Mouse (Mus musculus) forebrain, embryonic 11.5 days (tissue): Measurements from ENCODE around the gene Mien1. TPM values are rescaled to one million over a fixed set of nuclear protein-coding genes. Genes with fewer than 3 reads are reported as not detected.

Experiments used
- ATAC-seq: fragments of 200-750 bp; cut with Nextera tagmentation; replicated peaks from 2 replicates; pipeline ENCODE4 v1.8.0; 2017; ENCODE audit warnings: moderate TSS enrichment; ENCODE audit not compliant: low FRiP score
- DNase-seq: peaks from one replicate; pipeline ENCODE4 v3.0.0-alpha.2; 2017; ENCODE audit warnings: low spot score
- H3K27ac ChIP-seq: fragments of 300-500 bp; sonication (generic); 2 replicates; pipeline ENCODE4 v1.5.1; 2014; ENCODE audit warnings: low read depth, low read length
- H3K27me3 ChIP-seq: fragments of 300-500 bp; sonication (generic); 2 replicates; pipeline ENCODE4 v1.6.1; 2014; ENCODE audit warnings: mild to moderate bottlenecking, low read length, mixed read lengths; ENCODE audit not compliant: control insufficient read depth, insufficient read depth
- H3K36me3 ChIP-seq: fragments of 300-500 bp; sonication (generic); 2 replicates; pipeline ENCODE4 v1.6.1; 2014; ENCODE audit warnings: mild to moderate bottlenecking, low read length, moderate library complexity, mixed read lengths; ENCODE audit not compliant: control insufficient read depth, insufficient read depth
- H3K4me1 ChIP-seq: fragments of 300-500 bp; sonication (generic); replicated peaks from 2 replicates; pipeline ENCODE4 v1.6.1; 2014; ENCODE audit warnings: low read length, mixed read lengths; ENCODE audit not compliant: control insufficient read depth, insufficient read depth
- H3K4me2 ChIP-seq: fragments of 300-500 bp; sonication (generic); 2 replicates; pipeline ENCODE4 v1.6.1; 2014; ENCODE audit warnings: low read depth, mild to moderate bottlenecking, low read length, moderate library complexity, mixed read lengths; ENCODE audit not compliant: severe bottlenecking
- H3K4me3 ChIP-seq: fragments of 300-500 bp; sonication (generic); 2 replicates; pipeline ENCODE4 v1.5.1; 2014; ENCODE audit warnings: low read depth, low read length
- H3K9ac ChIP-seq: fragments of 300-500 bp; sonication (generic); 2 replicates; pipeline ENCODE4 v1.6.1; 2014; ENCODE audit warnings: low read length
- H3K9me3 ChIP-seq: fragments of 300-500 bp; sonication (generic); 2 replicates; pipeline ENCODE4 v1.6.1; 2016; ENCODE audit warnings: low read length, mixed read lengths; ENCODE audit not compliant: control insufficient read depth
- WGBS: fragments of 180-500 bp; shearing (Covaris S2); extraction: QIAGEN DNeasy Blood & Tissue Kit; methylation state at CpG from one replicate; pipeline ENCODE4 v1.1.7; 2014; 5-methylcytosine and 5-hydroxymethylcytosine counted together
- polyA plus RNA-seq: library from polyadenylated mRNA; unstranded; fragments of >200 nt; fragmentation: Nextera tagmentation; extraction: Ambion mirVana; gene quantifications from 2 replicates; pipeline ENCODE4 v1.2.1, GENCODE M21; 2014

Mien1 gene
- polyA plus RNA-seq, 1 experiment from 2014 or later = 111 TPM

DNA sequence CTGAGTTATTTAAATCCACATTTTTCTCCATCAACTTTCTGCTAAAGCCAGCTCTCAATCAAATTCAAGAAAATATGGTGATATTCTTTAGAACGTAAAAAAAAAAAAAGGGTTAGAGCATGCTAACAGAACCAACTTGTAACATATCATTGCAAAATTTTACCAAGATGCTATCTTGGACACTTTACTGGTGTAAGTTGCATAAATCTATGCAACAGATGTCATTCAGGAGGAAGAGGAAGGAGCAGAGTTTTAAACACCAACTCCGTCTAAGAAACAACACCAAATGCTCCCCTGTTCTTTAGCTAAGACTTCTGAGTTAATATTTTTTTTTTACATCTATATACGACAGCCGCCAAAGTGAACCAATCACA lies 37.6 kb upstream of the Mien1 start:
- WGBS = 91% methylated on average over 4 of the region's 4 CpGs
- no peaks in the 10 kb centered on the region for H3K36me3 ChIP-seq
- H3K9me3 ChIP-seq = no peaks in the 10 kb centered on the region
- H3K27me3 ChIP-seq = no peaks in the 10 kb centered on the region
- H3K4me1 ChIP-seq = no peaks in the 10 kb centered on the region; the same call in 1 of the 2 replicates
- no peak overlapping the region for H3K9ac ChIP-seq
- no peak for DNase-seq
- H3K4me2 ChIP-seq = no peak overlapping the region
- H3K27ac ChIP-seq = no peak overlapping the region
- no peak for ATAC-seq
- H3K4me3 ChIP-seq = no peak overlapping the region

DNA sequence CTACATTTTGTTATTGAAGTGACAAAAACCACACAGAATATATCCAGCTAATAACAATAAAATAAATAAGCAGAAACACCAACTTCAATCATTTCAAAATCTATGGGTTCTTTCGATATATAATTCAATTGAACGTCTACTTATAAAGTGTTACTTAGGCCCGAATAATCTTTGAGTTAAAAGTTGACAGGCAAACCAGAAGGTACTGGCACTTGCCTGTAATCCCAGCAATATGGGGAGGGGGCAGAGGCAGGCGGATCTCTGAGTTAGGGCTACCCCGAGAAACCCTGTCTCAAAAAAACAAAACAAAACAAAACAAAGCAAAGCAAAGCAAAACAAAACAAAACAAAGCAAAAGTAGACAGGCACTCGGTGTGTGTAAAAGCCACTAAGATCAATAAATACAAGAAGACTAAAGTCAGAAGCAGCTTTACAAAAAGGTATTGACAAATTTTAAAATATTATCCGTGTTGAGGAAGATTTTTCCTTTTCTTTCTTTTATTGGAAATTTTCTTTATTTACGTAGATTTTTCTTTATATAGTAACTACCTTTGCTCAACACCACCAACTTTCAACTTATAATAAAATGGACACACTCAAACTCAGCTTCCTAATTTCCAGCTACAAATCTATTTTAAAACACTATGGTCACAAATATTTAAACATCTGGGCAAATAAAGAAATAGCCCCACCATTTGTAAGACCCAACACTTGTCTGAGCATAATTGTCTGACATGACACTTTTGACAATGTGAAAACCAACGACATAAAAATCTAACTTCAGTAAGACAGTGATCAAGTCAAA lies 37.0 kb upstream of the Mien1 start:
- Histone ChIP-seq H3K4me3 (no peak overlapping the region), H3K27ac (no peak overlapping the region), H3K4me1 (no peaks in the 10 kb centered on the region; the same call in 1 of the 2 replicates), H3K9ac (no peak overlapping the region), H3K27me3 (no peaks in the 10 kb centered on the region), H3K9me3 (no peaks in the 10 kb centered on the region), H3K4me2 (no peak overlapping the region), H3K36me3 (no peaks in the 10 kb centered on the region)
- ATAC-seq = no peak
- DNase-seq = no peak
- 88% methylated on average over 9 of the region's 9 CpGs for WGBS

DNA sequence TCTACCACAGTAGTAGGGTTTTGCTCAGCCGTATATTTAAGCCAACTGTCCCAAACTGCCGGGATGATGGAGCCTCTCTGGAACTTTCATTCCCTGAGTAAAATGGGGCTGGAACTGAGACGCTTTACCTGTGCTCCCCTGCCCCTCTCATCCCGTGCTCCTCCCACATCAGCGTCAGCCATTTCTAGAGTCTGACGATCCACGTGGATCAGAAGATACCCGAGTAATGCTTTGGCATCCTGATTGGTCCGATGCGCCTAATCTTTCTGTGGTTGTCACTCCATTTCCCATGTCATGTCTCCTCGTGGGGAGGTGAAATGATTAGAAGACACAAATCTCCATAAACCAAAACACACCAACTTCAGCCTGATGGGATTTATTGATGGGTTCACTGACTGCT lies 36.2 kb upstream of the Mien1 start:
- 91% methylated on average over 11 of the region's 11 CpGs for WGBS
- no peak for ATAC-seq

DNA sequence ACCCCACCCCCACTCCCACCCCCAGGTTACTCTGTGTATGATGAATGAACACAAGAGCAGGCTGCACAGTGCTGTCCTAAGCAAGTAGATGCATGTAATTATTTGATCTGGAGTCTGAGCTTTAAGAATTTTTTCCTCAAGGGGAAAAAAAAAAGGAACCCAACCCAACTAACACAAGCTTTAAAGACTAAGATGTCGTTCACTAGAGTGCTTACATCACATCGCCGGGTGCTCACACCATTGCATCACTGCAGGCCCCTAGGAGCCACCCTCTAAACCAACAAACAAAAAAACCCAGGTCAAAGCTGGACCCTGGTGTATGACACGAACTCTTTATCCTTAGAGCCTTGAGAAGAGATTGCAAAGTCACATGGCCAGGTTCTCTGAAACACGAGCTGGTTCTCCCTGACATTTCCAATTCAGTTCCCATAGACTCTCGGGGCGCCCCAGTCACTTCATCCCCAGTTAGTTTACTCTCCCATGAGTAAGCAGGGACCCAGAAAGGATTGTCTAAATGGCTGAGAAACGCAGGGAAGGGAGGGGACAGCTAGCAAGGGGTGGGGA lies 35.2 kb upstream of the Mien1 start:
- Histone ChIP-seq H3K4me1 (no peaks in the 10 kb centered on the region; the same call in 1 of the 2 replicates), H3K27ac (no peak overlapping the region), H3K27me3 (no peaks in the 10 kb centered on the region), H3K4me2 (no peak overlapping the region), H3K9ac (no peak overlapping the region), H3K9me3 (no peaks in the 10 kb centered on the region), H3K4me3 (no peak overlapping the region), H3K36me3 (no peaks in the 10 kb centered on the region)
- DNase-seq (no peak), ATAC-seq (no peak)
- 57% methylated on average over 8 of the region's 8 CpGs for WGBS

More for the DNA sequence above, 36.2 kb upstream of the Mien1 start:
- Histone ChIP-seq H3K9me3 (no peaks in the 10 kb centered on the region), H3K9ac (no peak overlapping the region), H3K27ac (no peak overlapping the region), H3K4me1 (no peaks in the 10 kb centered on the region; the same call in 1 of the 2 replicates), H3K4me3 (no peak overlapping the region), H3K27me3 (no peaks in the 10 kb centered on the region), H3K36me3 (no peaks in the 10 kb centered on the region), H3K4me2 (no peak overlapping the region)
- no peak for DNase-seq

DNA sequence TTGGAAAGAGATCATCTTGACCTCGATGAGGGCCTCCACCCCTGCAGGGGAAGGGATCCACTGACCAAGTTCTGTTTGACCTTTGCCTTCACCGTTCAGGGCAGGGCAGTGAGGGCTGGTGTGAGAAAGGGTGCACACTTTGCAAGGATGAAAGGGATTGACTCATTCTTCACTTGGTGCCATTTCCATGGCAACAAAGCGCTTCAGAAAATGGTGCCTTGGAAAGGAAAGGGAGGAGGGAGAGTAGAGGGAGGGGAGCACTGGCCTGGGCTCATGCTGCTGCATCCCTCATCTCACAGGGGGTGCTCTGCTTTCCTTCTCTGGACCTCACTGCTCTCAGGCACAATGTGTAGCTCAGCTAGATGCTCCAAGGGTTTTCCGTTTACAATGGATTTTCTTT lies 33.9 kb upstream of the Mien1 start:
- H3K27ac ChIP-seq = no peak overlapping the region
- no peaks in the 10 kb centered on the region for H3K9me3 ChIP-seq
- no peaks in the 10 kb centered on the region; the same call in 1 of the 2 replicates for H3K4me1 ChIP-seq
- DNase-seq (no peak), ATAC-seq (no peak)
- H3K4me3 ChIP-seq = no peak overlapping the region
- no peak overlapping the region for H3K9ac ChIP-seq
- no peaks in the 10 kb centered on the region for H3K36me3 ChIP-seq
- no peak overlapping the region for H3K4me2 ChIP-seq
- 41% methylated on average over 4 of the region's 4 CpGs for WGBS
- H3K27me3 ChIP-seq = no peaks in the 10 kb centered on the region

DNA sequence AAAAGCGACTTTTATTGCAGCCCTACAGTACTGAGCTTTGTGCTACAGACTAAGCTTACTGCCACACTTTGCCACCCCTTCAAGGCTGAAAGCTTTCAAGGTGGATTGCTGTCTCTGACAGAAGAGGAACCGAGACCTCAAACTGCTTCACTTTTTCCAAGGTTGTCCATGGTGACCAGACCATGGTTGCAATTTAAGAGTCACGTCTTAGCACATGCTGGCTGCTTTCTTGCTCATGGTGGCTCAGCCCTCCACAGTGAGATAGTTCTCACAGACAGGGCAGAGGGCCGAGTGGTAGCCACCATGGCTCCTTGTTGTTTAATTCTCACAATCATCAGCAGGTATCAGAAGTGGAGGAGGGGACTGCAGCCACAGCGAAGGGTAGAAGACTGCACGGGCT lies 32.0 kb upstream of the Mien1 start:
- DNase-seq = no peak

DNA sequence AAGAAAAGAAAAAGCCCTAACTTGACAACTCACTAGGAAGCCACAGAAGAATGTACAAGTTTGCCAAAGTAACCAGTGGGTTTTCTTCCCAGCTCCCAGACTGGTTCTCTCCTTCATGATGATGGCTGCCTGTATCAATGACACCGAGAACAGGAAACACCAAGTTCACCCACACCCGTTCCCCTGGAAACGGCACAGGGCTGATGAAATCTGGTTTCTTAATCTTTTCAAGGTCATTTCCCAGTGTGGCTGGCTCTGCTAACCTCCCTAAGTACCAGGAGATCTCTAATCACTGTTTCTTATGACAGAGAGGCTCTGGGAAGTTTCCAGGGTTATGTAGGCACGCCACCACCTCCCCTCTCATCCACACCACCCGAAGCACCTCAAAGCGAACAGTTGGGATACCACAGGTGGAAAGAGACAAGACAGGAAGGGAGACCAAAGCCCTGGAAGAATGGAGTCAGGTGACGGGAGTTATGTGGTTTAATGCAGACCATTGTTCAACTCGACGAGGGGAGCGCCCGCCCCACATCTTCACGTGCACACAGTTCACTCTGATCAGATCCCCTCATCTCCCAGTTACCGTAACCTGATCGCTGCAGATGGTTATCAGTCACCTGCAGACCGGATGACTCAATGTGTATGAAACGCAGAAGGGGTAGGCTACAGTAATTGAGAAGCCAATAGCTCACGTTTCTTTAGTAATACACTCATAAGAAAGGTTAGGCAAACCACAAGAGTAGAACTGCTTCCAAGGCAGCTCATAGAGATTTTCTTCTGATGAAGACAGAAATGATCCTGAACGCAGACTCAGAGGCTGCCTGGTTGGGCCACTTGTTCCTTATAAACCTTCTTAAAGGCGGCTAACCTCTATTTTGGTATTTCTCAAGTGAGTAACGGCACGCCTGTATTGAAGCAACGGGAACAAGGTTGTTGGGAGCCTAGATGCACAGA lies 31.2 kb upstream of the Mien1 start:
- Histone ChIP-seq H3K9ac (no peak overlapping the region), H3K4me1 (no peaks in the 10 kb centered on the region; the same call in 1 of the 2 replicates), H3K4me3 (no peak overlapping the region), H3K36me3 (no peaks in the 10 kb centered on the region), H3K27me3 (no peaks in the 10 kb centered on the region), H3K4me2 (no peak overlapping the region), H3K27ac (no peak overlapping the region), H3K9me3 (no peaks in the 10 kb centered on the region)
- 84% methylated on average over 22 of the region's 22 CpGs for WGBS
- ATAC-seq (no peak), DNase-seq (no peak)

More for the DNA sequence above, 32.0 kb upstream of the Mien1 start:
- H3K4me2 ChIP-seq = no peak overlapping the region
- H3K27ac ChIP-seq = no peak overlapping the region
- no peak for ATAC-seq
- H3K4me1 ChIP-seq = no peaks in the 10 kb centered on the region; the same call in 1 of the 2 replicates
- H3K27me3 ChIP-seq = no peaks in the 10 kb centered on the region
- H3K9ac ChIP-seq = no peak overlapping the region
- H3K9me3 ChIP-seq = no peaks in the 10 kb centered on the region
- H3K4me3 ChIP-seq = no peak overlapping the region
- H3K36me3 ChIP-seq = no peaks in the 10 kb centered on the region
- WGBS = 86% methylated on average over 6 of the region's 6 CpGs

DNA sequence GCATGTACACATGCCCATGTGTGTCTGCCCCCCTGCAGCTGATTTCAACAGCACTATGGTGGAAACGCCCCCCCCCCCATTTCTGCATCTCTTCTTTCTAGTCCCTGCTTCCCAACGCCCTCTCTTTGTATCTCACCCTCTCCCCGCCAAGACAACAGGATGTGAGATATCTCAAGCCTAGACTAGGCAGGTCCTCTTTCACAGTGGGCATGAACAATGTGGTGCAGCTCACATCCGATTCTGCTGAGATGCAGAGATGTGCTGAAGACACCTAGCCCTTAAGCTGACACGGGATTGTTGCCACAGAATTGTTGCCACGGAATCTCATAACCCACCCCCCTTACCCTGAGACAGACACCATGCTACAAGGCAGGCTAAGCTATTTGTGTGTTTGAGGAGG lies 25.7 kb upstream of the Mien1 start:
- no peak for DNase-seq
- H3K9ac ChIP-seq = no peak overlapping the region
- H3K4me2 ChIP-seq = no peak overlapping the region
- H3K36me3 ChIP-seq = no peaks in the 10 kb centered on the region
- H3K9me3 ChIP-seq = no peaks in the 10 kb centered on the region
- WGBS = 81% methylated on average over 6 of the region's 6 CpGs
- ATAC-seq = no peak
- H3K27ac ChIP-seq = no peak overlapping the region
- H3K27me3 ChIP-seq = peaks cover 9% of the 10 kb centered on the region
- no peaks in the 10 kb centered on the region for H3K4me1 ChIP-seq
- no peak overlapping the region for H3K4me3 ChIP-seq
